Mouse (Mus musculus) E14TG2a.4 (cell line): ENCODE measurements around the gene Arrb2.

Experiments used
- CTCF ChIP-seq: conservative IDR thresholded peaks from 2 replicates; pipeline ENCODE4 v1.5.1; 2014; ENCODE audit warnings: low read length
- NANOG ChIP-seq: IDR thresholded peaks from 2 replicates; pipeline ENCODE4 v1.6.1; 2014; ENCODE audit warnings: borderline replicate concordance, low read length, mixed read lengths

GRCm38 (mm10) chr11:70465824-70466223 is 33.4 kb downstream of the Arrb2 start:
- TF ChIP-seq CTCF (no peak), NANOG (no peak)
